Mouse (Mus musculus) WW6 (cell line): ENCODE data around the gene Ccna2.

Source experiments
- DNase-seq: peaks from one replicate; pipeline ENCODE4 v3.0.0-alpha.2; 2013; ENCODE audit warnings: low read depth, low spot score

Ccna2 gene

DNA sequence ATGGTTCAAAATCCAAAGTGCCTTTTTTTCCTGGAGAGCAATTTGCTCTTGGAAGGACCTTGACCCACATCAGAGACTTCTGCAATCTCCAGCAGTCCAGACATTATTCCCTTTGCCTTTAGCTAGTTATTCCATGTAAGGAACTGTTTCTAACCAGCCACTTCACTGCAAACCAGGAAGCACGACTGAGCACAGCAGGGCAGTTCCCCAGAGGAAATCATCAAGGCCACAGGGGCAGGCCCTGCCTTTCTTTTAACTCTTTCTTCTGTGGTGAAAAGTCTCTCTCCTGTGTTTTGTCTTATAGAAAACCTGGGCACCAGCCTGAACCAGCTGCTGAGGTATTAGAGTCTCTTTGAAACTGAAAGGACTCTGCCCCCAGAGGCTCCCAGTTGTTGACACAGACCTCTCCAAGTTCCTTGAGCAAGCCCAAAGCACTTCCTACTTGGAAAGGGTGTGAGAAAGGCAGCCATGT is 38.7 kb downstream of the Ccna2 start:
- no peak for DNase-seq

DNA sequence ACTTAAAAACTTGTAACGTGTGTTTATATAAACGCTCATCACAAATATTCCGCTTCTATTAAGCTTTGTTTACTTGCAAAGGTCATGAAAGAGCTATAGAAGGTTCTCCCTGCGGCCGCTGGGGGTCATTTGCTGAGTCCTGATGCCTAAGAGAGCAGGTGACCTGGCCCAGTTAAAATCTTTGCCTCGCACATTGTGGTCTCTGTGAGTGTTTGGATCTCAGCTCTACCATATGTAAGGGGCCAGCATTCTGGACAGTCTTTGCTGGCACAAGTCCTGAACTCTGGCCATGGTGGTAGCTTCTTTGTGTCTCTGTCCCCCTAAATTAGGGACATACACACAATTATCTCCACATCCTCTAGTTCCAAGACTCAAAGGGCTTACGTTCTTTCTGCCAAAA is 39.2 kb downstream of the Ccna2 start:
- no peak for DNase-seq

DNA sequence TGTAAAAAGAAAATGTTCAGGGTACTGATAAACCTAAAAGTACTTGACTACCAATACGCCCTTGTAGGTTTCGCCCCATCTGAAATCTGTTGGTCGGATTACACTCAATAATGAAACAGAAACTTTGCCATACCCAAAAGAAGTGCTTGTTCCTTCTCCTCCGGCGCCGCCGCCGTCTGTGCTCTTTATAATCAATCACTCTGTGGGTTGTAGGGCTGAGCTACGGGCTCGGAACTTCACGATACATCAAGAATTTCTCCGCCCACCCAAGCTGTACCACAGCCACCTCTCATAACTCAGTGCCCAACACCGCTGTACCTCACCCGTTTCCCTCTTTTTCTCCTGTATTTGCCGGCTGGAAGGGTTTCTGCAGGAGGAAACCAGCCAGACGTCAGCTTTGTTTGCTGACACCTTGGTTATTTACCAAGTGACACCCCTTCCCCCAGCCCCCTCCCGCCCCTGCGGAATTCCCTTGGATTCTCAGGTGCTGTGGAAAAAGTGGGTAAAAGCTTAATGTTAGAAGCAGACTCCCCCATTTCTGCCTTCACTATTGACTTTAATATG is 39.9 kb downstream of the Ccna2 start:
- no peak for DNase-seq

DNA sequence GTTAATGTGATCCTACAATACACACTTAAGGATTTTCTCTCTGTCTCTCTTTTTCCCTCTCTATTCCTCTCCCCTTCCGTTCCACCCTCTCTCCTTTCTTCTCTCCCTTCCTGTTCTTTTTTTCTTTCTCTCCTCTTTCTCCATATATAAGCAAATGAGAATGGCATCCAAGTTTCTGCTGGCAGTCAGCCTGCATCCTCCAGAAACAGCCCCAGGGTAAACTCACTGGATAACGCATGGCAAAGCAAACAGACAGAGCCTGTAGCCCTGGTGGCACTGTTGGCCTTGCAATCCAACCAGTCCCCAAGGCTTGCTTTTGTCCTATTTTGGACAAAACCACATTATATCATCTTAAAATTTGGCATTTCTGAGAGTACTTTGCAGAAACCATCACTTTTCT is 40.7 kb downstream of the Ccna2 start:
- DNase-seq: no peak

DNA sequence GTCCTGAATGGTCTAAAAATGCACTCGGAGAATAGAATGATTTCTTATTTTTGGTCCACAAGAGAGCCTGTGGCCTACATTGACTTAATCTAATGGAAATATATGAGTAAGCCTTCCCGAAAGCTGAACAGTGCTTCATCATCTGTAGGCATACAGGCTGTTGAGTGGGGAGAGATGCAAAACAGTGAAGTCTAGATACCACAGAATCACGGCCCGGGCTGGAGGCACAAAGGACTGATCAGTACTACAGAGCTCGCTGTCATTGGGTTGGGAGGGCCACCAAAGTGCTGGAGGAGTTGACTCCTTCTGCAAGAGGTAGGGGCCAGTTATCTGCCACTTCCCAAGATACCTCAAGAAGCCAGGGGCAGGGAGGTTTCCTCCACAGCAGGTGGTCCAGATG is 41.2 kb downstream of the Ccna2 start:
- DNase-seq: no peak

DNA sequence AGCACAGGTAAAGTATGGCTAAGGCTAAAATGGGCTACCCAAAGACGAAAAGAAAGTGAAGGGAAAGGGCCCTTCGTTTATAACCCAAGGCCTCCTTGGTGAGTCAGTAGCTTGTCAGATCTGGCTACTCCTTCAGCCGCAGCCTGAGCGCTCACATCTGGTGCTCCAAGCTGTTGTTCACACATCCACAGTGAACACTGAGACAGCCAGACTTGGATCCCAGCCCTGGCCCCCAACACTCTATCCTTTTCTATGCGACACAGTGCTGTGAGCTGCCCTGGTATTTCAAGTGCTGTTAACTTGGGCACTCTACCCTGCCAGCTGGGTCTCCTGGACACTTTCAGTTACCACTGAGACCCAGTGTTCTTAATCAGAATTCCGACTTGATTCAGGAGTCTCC is 41.6 kb downstream of the Ccna2 start:
- no peak for DNase-seq

DNA sequence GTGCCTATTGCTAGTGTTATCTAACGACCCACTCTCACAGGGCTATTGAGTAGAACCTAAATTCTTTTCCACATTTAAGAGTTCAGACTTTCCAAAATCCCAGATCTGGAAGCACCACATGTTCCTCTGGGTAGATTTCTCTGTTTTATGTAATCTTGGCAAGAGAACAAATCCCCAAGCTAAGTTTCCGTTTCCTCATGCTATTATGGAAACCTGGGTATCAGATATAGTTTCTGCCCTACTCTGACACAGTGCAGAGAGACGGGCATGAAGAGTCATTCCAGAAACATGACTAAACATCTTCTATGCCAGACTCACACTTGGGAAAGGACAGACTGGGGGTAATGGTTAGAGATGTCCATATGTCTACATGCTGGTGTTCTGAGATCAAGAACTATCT is 47.5 kb downstream of the Ccna2 start:
- DNase-seq: no peak

DNA sequence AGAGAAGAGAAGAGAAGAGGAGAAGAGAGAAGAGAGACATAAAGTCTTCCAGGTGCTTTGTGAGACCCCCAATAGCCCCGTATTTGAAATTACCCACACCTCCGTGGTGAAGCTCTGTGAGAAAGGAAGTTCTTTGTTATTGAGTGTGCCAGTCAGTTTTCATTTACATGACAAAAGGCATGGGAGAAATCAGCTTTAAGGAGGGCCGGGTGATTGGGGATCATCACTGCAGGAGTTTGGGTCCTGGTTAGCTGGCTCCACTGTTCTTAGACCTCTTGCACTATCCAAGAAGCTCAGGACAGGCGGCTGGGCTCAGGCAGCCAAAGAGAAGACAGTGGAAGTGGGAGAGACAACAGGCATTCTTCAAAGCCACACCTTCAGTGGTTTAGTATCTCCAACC is 49.8 kb downstream of the Ccna2 start:
- DNase-seq: no peak

DNA sequence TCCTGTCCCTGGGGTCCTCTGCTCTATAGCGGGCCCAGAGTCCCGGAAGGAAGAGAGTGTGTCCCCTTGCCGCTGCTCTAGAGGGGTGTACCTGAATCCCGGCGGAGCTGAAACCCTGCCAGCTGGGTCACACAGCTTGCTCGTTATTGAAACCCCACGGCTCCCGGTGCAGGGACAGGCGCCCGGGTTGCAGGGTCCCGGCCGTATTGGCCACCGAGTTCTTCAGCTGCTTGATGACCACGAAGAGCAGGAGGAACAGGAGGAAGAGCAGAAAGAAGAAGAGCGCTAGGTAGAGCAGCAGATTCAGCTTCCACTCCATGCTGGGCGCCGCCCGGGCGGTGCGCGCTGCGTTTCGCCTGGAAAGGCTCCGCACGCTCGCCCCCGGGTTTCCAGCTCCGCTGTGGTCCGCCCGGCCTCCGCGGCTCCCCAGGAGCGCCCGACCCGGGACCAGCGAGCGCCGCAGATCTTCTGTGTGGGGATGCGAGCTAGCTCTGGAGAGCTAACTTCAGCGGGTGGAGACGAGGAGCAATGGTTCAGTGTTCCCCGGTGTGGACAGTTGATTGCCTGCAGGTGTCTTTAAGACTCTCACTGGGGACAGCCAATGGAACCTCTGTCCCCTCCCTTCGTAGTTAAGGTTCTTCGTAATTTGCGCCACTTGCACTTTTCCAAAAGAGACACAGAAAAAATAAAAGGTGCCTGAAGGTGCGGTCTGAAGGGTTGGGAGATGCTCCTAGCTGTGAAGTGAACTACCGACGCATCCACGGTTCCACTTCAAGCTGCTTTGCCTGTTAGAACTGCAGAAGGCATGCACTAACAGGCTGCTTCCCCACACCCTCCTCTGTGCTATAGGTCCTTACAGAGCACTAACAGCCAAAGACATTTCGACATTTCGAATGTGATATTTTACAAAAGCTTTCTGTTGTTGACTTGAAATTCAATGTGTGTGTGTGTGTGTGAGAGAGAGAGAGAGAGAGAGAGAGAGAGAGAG is 50.6 kb downstream of the Ccna2 start, which contains the start of gene Gm11549:
Gm11549 (minus strand) TSS at position 741 of the 988 bp plus-strand sequence.
- DNase-seq: no peak

DNA sequence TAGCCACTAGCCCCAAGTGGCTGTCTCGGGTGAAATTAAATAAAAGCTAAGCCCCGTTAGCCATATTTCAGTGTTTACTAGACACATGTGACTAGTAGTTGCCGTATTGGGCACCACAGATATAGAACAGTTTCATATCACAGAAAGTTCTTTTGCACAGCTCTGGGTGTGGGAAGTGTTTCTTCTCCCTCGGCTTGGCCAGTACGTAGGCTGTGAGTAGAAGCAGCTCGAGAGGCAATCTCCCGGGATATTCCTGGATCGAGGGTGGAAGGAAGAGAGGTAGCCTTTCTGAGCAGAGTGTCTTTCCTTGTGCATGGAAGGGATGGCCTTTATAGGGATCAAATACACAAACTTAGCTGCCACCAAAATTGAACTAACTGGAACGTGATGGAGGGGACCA is 55.8 kb downstream of the Ccna2 start:
- no peak for DNase-seq
